Mouse (Mus musculus): Measurements from ENCODE around the gene Arhgef40.
A peak's percentile ranks its signal among the peaks of the same experiment; 100 is the strongest.
"Not testable (repeated sequence)": the region's sequence is repeated elsewhere in the genome, so short reads cannot be mapped to it uniquely, and the experiment has no call there.

Gene Arhgef40

GRCm38 (mm10) chr14:52019051-52019589 is 34.6 kb downstream of the Arhgef40 start:
- DNase-seq: no peak

- peak; percentile 98 to 99 for DNase-seq
Measured at GRCm38 (mm10) chr14:52019590-52020340, 35.2 kb downstream of the Arhgef40 start.

GRCm38 (mm10) chr14:52020486-52021137 is 36.1 kb downstream of the Arhgef40 start, which contains the start of gene Zfp219:
Zfp219 (minus strand) TSS chr14:52020733.
- DNase-seq: peak; percentile 55 to 71

- peak in 1 of 2 experiments; percentile 14 for DNase-seq
Measured at GRCm38 (mm10) chr14:52021138-52021529, 36.6 kb downstream of the Arhgef40 start.

- DNase-seq: no peak
Measured at GRCm38 (mm10) chr14:52021568-52022212, 37.2 kb downstream of the Arhgef40 start.

- DNase-seq: no peak
Measured at GRCm38 (mm10) chr14:52022244-52022708, 37.8 kb downstream of the Arhgef40 start.

GRCm38 (mm10) chr14:52022709-52023459 is 38.4 kb downstream of the Arhgef40 start:
- DNase-seq: peak; percentile 88 to 89

- DNase-seq: no peak
Measured at GRCm38 (mm10) chr14:52024133-52024532, 39.6 kb downstream of the Arhgef40 start.

GRCm38 (mm10) chr14:52026342-52026741 is 41.8 kb downstream of the Arhgef40 start:
- no peak for DNase-seq

GRCm38 (mm10) chr14:52035926-52036325 is 51.4 kb downstream of the Arhgef40 start:
- DNase-seq: no peak

GRCm38 (mm10) chr14:52039332-52039731 is 54.8 kb downstream of the Arhgef40 start:
- no peak for DNase-seq

- DNase-seq: not testable (repeated sequence)
Measured at GRCm38 (mm10) chr14:52042359-52042758, 57.8 kb downstream of the Arhgef40 start, which contains the start of gene Olfr221. Olfr221 (minus strand) TSS chr14:52042459.

GRCm38 (mm10) chr14:52043446-52043845 is 58.9 kb downstream of the Arhgef40 start:
- DNase-seq: no peak

GRCm38 (mm10) chr14:52044901-52045678 is 60.6 kb downstream of the Arhgef40 start:
- peak; percentile 62 to 64 for DNase-seq

GRCm38 (mm10) chr14:52045966-52046565 is 61.5 kb downstream of the Arhgef40 start:
- no peak for DNase-seq

GRCm38 (mm10) chr14:52052720-52053119 is 68.2 kb downstream of the Arhgef40 start:
- DNase-seq: not testable (repeated sequence)
